Mouse (Mus musculus): ENCODE results near the gene Gm42791. TPM values are rescaled to one million over a fixed set of nuclear protein-coding genes. Genes with fewer than 3 reads are reported as not detected.

Gene Gm42791
- polyA plus RNA-seq, 1 experiment from 2014 or later, result 6.6 TPM

DNA sequence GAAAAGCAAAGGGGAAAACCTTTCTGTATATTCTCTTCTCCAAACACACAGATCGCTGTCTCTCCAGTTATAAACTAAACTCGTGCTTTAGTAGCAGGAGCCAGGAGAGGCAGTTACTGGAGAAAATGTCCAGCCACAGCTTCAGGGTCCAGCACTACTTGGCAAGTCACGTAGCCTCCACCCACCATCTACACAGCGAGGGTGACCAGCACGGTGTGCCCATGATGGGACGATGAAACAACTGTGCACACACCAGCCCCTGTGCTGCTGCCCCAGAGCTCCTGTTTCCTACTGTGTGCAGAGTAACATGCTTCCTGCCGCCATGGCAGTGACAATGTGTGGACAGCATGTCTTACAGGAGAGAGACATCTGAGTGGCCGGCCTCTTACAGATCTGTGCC, 121.8 kb downstream of the Gm42791 start:
- H3K9me3 ChIP-seq, result peaks cover 5% of the 10 kb centered on the region; the same call in 1 of the 2 replicates
- no peaks in the 10 kb centered on the region for H3K27me3 ChIP-seq
- no peak overlapping the region for H3K4me3 ChIP-seq
- no peak overlapping the region for H3K9ac ChIP-seq
- no peak for ATAC-seq (ENCODE audit: low FRiP score)
- no peaks in the 10 kb centered on the region for H3K4me1 ChIP-seq (replicated peaks)
- peaks cover 51% of the 10 kb centered on the region for H3K36me3 ChIP-seq
- no peak overlapping the region for H3K4me2 ChIP-seq
- no peak overlapping the region for H3K27ac ChIP-seq
- WGBS, result 89% methylated on average over 8 of the region's 8 CpGs

DNA sequence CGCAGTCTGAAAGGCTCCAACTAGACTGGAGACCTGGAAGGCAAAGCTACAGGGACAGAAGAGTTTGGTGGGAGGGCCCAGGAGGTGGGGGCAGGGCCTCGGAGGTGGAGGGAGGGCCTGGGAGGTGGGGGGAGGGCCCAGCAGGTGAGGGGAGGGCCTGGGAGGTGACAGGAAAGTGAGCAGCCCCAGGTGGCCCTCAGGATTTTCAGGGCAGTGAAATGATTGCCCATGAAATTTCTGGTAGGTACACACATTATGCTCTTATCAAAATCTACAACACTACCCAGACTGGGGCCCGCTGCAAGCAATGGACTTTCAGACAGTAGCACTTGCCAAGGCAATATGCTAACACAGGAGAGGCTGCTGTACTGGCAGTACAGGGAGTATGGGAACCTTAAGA, 125.4 kb downstream of the Gm42791 start:
- Histone ChIP-seq H3K9me3 (peaks cover 5% of the 10 kb centered on the region; the same call in 1 of the 2 replicates), H3K36me3 (peaks cover 17% of the 10 kb centered on the region), H3K4me2 (no peak overlapping the region), H3K27ac (no peak overlapping the region), H3K9ac (no peak overlapping the region), H3K27me3 (no peaks in the 10 kb centered on the region), H3K4me3 (no peak overlapping the region), H3K4me1 (replicated peaks) (0 out of 2 replicates have a peak, but pooled peaks cover 3% of the 10 kb centered on the region)
- ATAC-seq (ENCODE audit: low FRiP score), result no peak
- WGBS, result 53% methylated on average over 3 of the region's 3 CpGs

GRCm38 (mm10) chr5:148867766-148868165, 127.2 kb downstream of the Gm42791 start:
- no peak overlapping the region for H3K4me3 ChIP-seq
- no peak overlapping the region for H3K4me2 ChIP-seq
- 0 out of 2 replicates have a peak, but pooled peaks cover 3% of the 10 kb centered on the region for H3K4me1 ChIP-seq (replicated peaks)
- H3K27ac ChIP-seq, result no peak overlapping the region
- peaks cover 5% of the 10 kb centered on the region; the same call in 1 of the 2 replicates for H3K9me3 ChIP-seq
- no peak overlapping the region for H3K9ac ChIP-seq
- H3K36me3 ChIP-seq, result peaks cover 7% of the 10 kb centered on the region; the same call in 1 of the 2 replicates
- H3K27me3 ChIP-seq, result no peaks in the 10 kb centered on the region
- 85% methylated on average over 6 of the region's 6 CpGs for WGBS
- ATAC-seq (ENCODE audit: low FRiP score), result no peak

GRCm38 (mm10) chr5:148867171-148867570, 127.8 kb downstream of the Gm42791 start:
- Histone ChIP-seq H3K4me1 (replicated peaks) (0 out of 2 replicates have a peak, but pooled peaks cover 3% of the 10 kb centered on the region), H3K27me3 (no peaks in the 10 kb centered on the region), H3K9ac (no peak overlapping the region), H3K27ac (no peak overlapping the region), H3K36me3 (peaks cover 1% of the 10 kb centered on the region; the same call in 1 of the 2 replicates), H3K9me3 (peaks cover 5% of the 10 kb centered on the region; the same call in 1 of the 2 replicates), H3K4me3 (no peak overlapping the region), H3K4me2 (no peak overlapping the region)
- WGBS, result 88% methylated on average over 7 of the region's 7 CpGs
- ATAC-seq (ENCODE audit: low FRiP score), result no peak

GRCm38 (mm10) chr5:148866571-148866970, 128.4 kb downstream of the Gm42791 start:
- H3K4me2 ChIP-seq, result no peak overlapping the region
- no peak overlapping the region for H3K9ac ChIP-seq
- H3K9me3 ChIP-seq, result peaks cover 5% of the 10 kb centered on the region; the same call in 1 of the 2 replicates
- H3K4me1 ChIP-seq (replicated peaks), result 0 out of 2 replicates have a peak, but pooled peaks cover 3% of the 10 kb centered on the region
- H3K4me3 ChIP-seq, result no peak overlapping the region
- 84% methylated on average over 10 of the region's 10 CpGs for WGBS
- H3K27ac ChIP-seq, result no peak overlapping the region
- no peaks in the 10 kb centered on the region for H3K27me3 ChIP-seq
- ATAC-seq (ENCODE audit: low FRiP score), result no peak
- H3K36me3 ChIP-seq, result no peaks in the 10 kb centered on the region; the same call in 1 of the 2 replicates

GRCm38 (mm10) chr5:148863409-148863808, 131.5 kb downstream of the Gm42791 start:
- H3K27ac ChIP-seq, result no peak overlapping the region
- no peak for ATAC-seq (ENCODE audit: low FRiP score)
- H3K4me2 ChIP-seq, result no peak overlapping the region

DNA sequence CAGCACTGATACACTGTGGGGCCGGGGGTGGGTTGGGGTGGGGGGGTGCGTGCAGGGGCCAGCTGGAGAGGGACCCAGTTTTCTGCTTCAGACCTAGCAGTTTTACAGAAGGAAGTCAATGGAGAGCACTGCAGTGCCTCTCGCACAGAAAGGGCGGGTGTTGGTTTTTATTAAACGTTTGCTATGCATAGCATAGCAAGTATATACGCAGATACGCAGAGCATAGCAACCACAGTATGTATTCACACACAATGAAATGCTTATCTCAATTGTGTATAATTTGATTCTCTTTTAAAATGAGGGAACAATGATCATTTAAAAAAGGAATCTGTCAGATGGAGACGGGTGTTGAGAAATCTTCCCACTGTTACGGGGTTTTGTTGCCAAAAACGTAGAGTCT, 132.1 kb downstream of the Gm42791 start:
- Histone ChIP-seq H3K27me3 (no peaks in the 10 kb centered on the region), H3K27ac (no peak overlapping the region), H3K4me3 (no peak overlapping the region), H3K9ac (no peak overlapping the region), H3K9me3 (no peaks in the 10 kb centered on the region), H3K4me2 (no peak overlapping the region), H3K4me1 (replicated peaks) (0 out of 2 replicates have a peak, but pooled peaks cover 3% of the 10 kb centered on the region), H3K36me3 (no peaks in the 10 kb centered on the region)
- ATAC-seq (ENCODE audit: low FRiP score), result no peak
- 80% methylated on average over 10 of the region's 10 CpGs for WGBS

More at GRCm38 (mm10) chr5:148863409-148863808, 131.5 kb downstream of the Gm42791 start:
- Histone ChIP-seq H3K27me3 (no peaks in the 10 kb centered on the region), H3K36me3 (no peaks in the 10 kb centered on the region), H3K9me3 (no peaks in the 10 kb centered on the region), H3K4me1 (replicated peaks) (0 out of 2 replicates have a peak, but pooled peaks cover 3% of the 10 kb centered on the region), H3K9ac (no peak overlapping the region), H3K4me3 (no peak overlapping the region)
- WGBS, result 70% methylated on average over 6 of the region's 6 CpGs

DNA sequence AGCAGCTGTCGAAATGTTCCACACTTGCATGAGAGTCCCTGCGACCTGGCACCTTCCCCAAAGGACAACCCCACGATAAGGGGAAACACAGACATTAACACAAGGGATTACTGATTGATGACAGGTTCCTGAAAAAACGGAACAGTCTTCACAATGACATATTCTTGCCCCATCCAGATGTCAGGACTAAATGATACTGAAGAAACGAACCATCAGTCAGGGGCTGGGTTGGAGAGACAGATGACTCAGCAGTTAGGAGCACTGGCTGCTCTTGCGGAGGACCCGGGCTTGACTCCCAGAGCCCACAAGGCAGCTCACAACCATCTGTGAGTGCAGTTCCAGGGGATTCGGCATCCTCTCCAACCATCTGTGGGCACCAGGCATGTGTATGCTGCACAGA, 132.8 kb downstream of the Gm42791 start:
- Histone ChIP-seq H3K27ac (no peak overlapping the region), H3K9me3 (no peaks in the 10 kb centered on the region), H3K4me3 (no peak overlapping the region), H3K27me3 (no peaks in the 10 kb centered on the region), H3K36me3 (no peaks in the 10 kb centered on the region), H3K9ac (no peak overlapping the region), H3K4me1 (replicated peaks) (0 out of 2 replicates have a peak, but pooled peaks cover 3% of the 10 kb centered on the region), H3K4me2 (no peak overlapping the region)
- 61% methylated on average over 8 of the region's 8 CpGs for WGBS
- no peak for ATAC-seq (ENCODE audit: low FRiP score)

- H3K27ac ChIP-seq, result no peak overlapping the region
- no peaks in the 10 kb centered on the region for H3K9me3 ChIP-seq
- ATAC-seq (ENCODE audit: low FRiP score), result no peak
- H3K4me3 ChIP-seq, result no peak overlapping the region
- no peak overlapping the region for H3K4me2 ChIP-seq
- no peaks in the 10 kb centered on the region for H3K4me1 ChIP-seq (replicated peaks)
- H3K9ac ChIP-seq, result no peak overlapping the region
- H3K36me3 ChIP-seq, result no peaks in the 10 kb centered on the region
- no peaks in the 10 kb centered on the region for H3K27me3 ChIP-seq
- WGBS, result 87% methylated on average over 3 of the region's 3 CpGs
Observed at GRCm38 (mm10) chr5:148857522-148857921, 137.4 kb downstream of the Gm42791 start.

- ATAC-seq (ENCODE audit: low FRiP score), result no peak
- no peak overlapping the region for H3K27ac ChIP-seq
Observed at GRCm38 (mm10) chr5:148855047-148855446, 139.9 kb downstream of the Gm42791 start.

DNA sequence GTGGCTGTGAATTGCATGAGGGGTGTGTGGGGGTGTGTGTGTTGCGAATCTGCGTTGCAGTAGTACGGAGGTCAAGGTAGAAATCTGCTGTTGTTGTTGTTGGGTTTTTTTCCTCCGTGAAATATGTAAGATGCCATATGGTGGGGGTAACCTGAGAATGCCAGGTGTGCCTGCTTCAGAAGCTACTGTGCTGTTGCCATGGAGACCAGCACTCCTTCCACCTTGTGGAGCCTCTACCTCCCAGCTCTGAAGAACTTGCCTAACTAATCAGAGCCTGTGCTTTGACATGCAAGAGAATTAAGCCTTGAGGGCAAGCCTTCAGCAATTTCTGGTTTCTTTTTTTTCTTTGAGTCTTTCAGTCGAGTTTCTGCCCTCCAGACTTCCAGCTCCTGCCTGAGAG, 140.8 kb downstream of the Gm42791 start:
- H3K9ac ChIP-seq, result no peak overlapping the region
- H3K4me2 ChIP-seq, result no peak overlapping the region
- H3K4me1 ChIP-seq (replicated peaks), result no peaks in the 10 kb centered on the region
- H3K27ac ChIP-seq, result no peak overlapping the region
- no peak overlapping the region for H3K4me3 ChIP-seq
- 36% methylated on average over 5 of the region's 5 CpGs for WGBS
- H3K9me3 ChIP-seq, result no peaks in the 10 kb centered on the region
- no peaks in the 10 kb centered on the region for H3K36me3 ChIP-seq
- no peaks in the 10 kb centered on the region for H3K27me3 ChIP-seq
- ATAC-seq (ENCODE audit: low FRiP score), result no peak

More at GRCm38 (mm10) chr5:148855047-148855446, 139.9 kb downstream of the Gm42791 start:
- H3K27me3 ChIP-seq, result no peaks in the 10 kb centered on the region
- H3K4me3 ChIP-seq, result no peak overlapping the region
- H3K9ac ChIP-seq, result no peak overlapping the region
- no peaks in the 10 kb centered on the region for H3K9me3 ChIP-seq
- H3K36me3 ChIP-seq, result no peaks in the 10 kb centered on the region
- no peak overlapping the region for H3K4me2 ChIP-seq
- no peaks in the 10 kb centered on the region for H3K4me1 ChIP-seq (replicated peaks)
- WGBS, result 92% methylated on average over 8 of the region's 8 CpGs

GRCm38 (mm10) chr5:148849516-148849915, 145.4 kb downstream of the Gm42791 start:
- WGBS, result 96% methylated on average over 6 of the region's 6 CpGs
- Histone ChIP-seq H3K9me3 (no peaks in the 10 kb centered on the region), H3K27me3 (no peaks in the 10 kb centered on the region), H3K36me3 (no peaks in the 10 kb centered on the region), H3K27ac (no peak overlapping the region), H3K4me3 (no peak overlapping the region), H3K4me2 (no peak overlapping the region), H3K4me1 (replicated peaks) (no peaks in the 10 kb centered on the region), H3K9ac (no peak overlapping the region)
- no peak for ATAC-seq (ENCODE audit: low FRiP score)

- WGBS, result 98% methylated on average over 5 of the region's 5 CpGs
- H3K9me3 ChIP-seq, result no peaks in the 10 kb centered on the region
Observed at GRCm38 (mm10) chr5:148847032-148847431, 147.9 kb downstream of the Gm42791 start.

More at GRCm38 (mm10) chr5:148847032-148847431, 147.9 kb downstream of the Gm42791 start:
- no peak overlapping the region for H3K9ac ChIP-seq
- H3K4me1 ChIP-seq (replicated peaks), result no peaks in the 10 kb centered on the region
- no peaks in the 10 kb centered on the region for H3K27me3 ChIP-seq
- no peak for ATAC-seq (ENCODE audit: low FRiP score)
- H3K4me3 ChIP-seq, result no peak overlapping the region
- H3K4me2 ChIP-seq, result no peak overlapping the region
- no peak overlapping the region for H3K27ac ChIP-seq
- no peaks in the 10 kb centered on the region for H3K36me3 ChIP-seq
